Mouse (Mus musculus): ENCODE results near the gene Krtap11-1. TPM values are rescaled to one million over a fixed set of nuclear protein-coding genes. Genes with fewer than 3 reads are reported as not detected.

Gene Krtap11-1
- total RNA-seq, 2 experiments from 2014 or later: not detected

Other genes with a start within 250 kb of the Krtap11-1 start
- gene Krtap21-1, start 167.3 kb downstream of the Krtap11-1 start, total RNA-seq (2021): not detected
- gene Krtap6-2, start 151.1 kb downstream of the Krtap11-1 start, total RNA-seq (2021): not detected
- not detected for gene Krtap8-1, start 83.2 kb downstream of the Krtap11-1 start, total RNA-seq (2021)
- gene Krtap7-1, start 62.9 kb downstream of the Krtap11-1 start, total RNA-seq (2021): not detected